Mouse (Mus musculus): ENCODE measurements around the gene Ap3b1. TPM values are rescaled to one million over a fixed set of nuclear protein-coding genes. Genes with fewer than 3 reads are reported as not detected.

The Ap3b1 gene
- polyA plus RNA-seq, 1 experiment from 2014 or later, result 35.1 TPM

DNA sequence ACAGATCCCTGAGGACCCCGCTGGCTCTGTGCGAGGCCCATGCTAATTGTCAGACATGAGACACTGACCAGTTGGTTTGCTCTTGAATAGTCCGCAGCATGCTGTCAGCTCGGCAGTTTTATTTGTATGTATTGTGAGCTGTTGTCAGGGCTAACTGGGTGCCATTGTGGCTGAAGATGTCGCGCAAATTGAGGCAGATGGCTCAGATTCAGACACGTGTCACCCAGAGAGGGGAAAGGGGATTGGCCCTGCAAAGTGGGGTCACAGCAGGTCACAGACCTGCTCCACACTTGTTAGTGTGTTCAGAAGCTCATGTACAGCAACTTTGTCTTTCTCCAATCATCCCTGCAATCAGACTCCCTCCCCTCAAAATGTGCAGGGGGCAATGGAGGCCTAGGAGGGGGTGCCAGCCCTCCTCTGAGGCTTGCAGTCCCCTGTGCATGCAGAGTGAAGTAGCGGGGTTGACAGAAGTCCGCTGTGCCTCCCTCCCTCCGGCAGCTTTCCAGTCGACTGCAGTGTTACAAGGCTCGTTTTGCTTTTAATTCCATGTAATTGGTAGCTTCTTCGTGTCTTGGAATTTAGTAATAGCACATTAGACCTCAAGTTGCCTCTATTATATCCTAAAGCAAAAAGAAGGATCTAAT lies 205.7 kb downstream of the Ap3b1 start:
- Histone ChIP-seq H3K9me3 (replicated peaks; ENCODE audit: control insufficient read depth, low read length) (no peaks in the 10 kb centered on the region), H3K27ac (ENCODE audit: low read depth, low read length) (no peak overlapping the region), H3K36me3 (ENCODE audit: control insufficient read depth, insufficient read depth, low read length) (no peaks in the 10 kb centered on the region), H3K4me1 (ENCODE audit: control insufficient read depth, insufficient read depth, low read length) (peaks cover 5% of the 10 kb centered on the region; the same call in 1 of the 2 replicates), H3K4me3 (ENCODE audit: low read depth, low read length) (no peak overlapping the region), H3K4me2 (no peak overlapping the region), H3K27me3 (ENCODE audit: control insufficient read depth, insufficient read depth, low read length) (no peaks in the 10 kb centered on the region), H3K9ac (ENCODE audit: low read depth, low read length) (no peak overlapping the region)
- no peak for ATAC-seq (replicated peaks; ENCODE audit: insufficient number of reproducible peaks, low FRiP score, low TSS enrichment)
- 66% methylated on average over 13 of the region's 13 CpGs for WGBS (ENCODE audit: insufficient replicate concordance)

DNA sequence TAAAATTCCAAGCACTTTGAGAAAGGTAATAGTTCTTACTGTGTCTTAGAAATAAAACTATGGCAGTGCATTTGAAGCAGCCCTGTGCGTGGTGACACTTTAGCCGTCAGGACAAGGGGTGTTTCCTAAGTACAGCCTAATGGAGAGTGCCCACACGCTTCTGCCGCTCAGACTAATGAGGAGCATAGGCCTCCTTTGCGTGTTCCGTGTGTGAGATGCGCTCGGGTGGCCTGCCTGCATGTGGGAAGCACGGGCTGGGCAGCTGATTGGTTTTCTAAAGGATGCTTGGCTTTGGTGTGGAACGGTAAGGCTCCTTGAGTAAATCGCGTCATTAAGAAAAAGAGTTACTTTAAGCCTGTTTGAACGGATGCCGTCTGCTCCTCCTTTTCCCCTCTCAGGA lies 206.4 kb downstream of the Ap3b1 start:
- H3K27ac ChIP-seq (ENCODE audit: low read depth, low read length), result no peak overlapping the region
- H3K27me3 ChIP-seq (ENCODE audit: control insufficient read depth, insufficient read depth, low read length), result no peaks in the 10 kb centered on the region
- H3K9me3 ChIP-seq (replicated peaks; ENCODE audit: control insufficient read depth, low read length), result no peaks in the 10 kb centered on the region
- ATAC-seq (replicated peaks; ENCODE audit: insufficient number of reproducible peaks, low FRiP score, low TSS enrichment), result no peak
- no peak overlapping the region for H3K4me2 ChIP-seq
- WGBS (ENCODE audit: insufficient replicate concordance), result 93% methylated on average over 14 of the region's 14 CpGs
- H3K4me1 ChIP-seq (ENCODE audit: control insufficient read depth, insufficient read depth, low read length), result peaks cover 5% of the 10 kb centered on the region; the same call in 1 of the 2 replicates
- no peak overlapping the region for H3K9ac ChIP-seq (ENCODE audit: low read depth, low read length)
- H3K36me3 ChIP-seq (ENCODE audit: control insufficient read depth, insufficient read depth, low read length), result no peaks in the 10 kb centered on the region
- H3K4me3 ChIP-seq (ENCODE audit: low read depth, low read length), result no peak overlapping the region

DNA sequence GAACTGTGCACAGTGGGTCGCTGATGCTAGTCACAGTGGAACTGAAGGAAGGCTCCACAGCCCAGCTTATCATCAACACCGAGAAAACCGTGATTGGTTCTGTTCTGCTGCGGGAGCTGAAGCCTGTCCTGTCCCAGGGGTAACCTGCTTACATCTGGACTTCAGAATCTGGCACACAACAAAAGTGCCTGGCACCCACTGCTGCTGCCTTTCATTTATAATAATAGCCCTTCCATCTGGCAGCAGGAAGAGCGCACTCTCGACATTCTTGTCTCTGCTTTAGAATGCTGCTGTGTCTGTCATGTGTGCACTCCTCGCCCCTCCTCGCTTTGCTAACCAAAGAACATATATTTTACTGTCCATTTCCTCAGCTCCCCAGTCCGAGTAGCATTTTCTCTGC lies 206.9 kb downstream of the Ap3b1 start:
- Histone ChIP-seq H3K4me2 (no peak overlapping the region), H3K4me1 (ENCODE audit: control insufficient read depth, insufficient read depth, low read length) (peaks cover 5% of the 10 kb centered on the region; the same call in 1 of the 2 replicates), H3K27ac (ENCODE audit: low read depth, low read length) (no peak overlapping the region)

DNA sequence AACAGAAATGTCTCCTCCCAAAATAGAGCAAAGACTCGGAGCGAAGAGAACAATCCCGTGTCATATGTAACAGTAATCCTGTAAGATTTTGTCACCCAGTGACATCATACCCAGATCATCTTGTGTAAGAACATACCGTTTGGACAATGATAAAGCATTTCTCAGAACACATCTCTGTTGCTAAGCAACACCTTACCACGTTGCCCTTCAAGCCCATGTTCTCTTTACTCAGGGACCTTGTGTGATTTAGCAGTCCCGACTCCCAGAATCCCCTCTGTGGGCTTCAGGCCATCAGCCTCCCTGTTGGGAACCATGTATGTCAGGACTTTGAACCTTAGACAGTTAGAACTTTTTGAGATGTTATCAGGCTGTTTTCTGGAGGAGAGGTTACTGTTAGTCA lies 209.0 kb downstream of the Ap3b1 start:
- WGBS (ENCODE audit: insufficient replicate concordance), result 77% methylated on average over 6 of the region's 6 CpGs
- no peak for ATAC-seq (replicated peaks; ENCODE audit: insufficient number of reproducible peaks, low FRiP score, low TSS enrichment)
- H3K4me1 ChIP-seq (ENCODE audit: control insufficient read depth, insufficient read depth, low read length), result peaks cover 3% of the 10 kb centered on the region; the same call in 1 of the 2 replicates
- H3K36me3 ChIP-seq (ENCODE audit: control insufficient read depth, insufficient read depth, low read length), result no peaks in the 10 kb centered on the region
- H3K9me3 ChIP-seq (replicated peaks; ENCODE audit: control insufficient read depth, low read length), result no peaks in the 10 kb centered on the region
- no peaks in the 10 kb centered on the region for H3K27me3 ChIP-seq (ENCODE audit: control insufficient read depth, insufficient read depth, low read length)
- H3K27ac ChIP-seq (ENCODE audit: low read depth, low read length), result no peak overlapping the region
- no peak overlapping the region for H3K9ac ChIP-seq (ENCODE audit: low read depth, low read length)
- H3K4me2 ChIP-seq, result no peak overlapping the region
- no peak overlapping the region for H3K4me3 ChIP-seq (ENCODE audit: low read depth, low read length)

More for the DNA sequence above, 206.9 kb downstream of the Ap3b1 start:
- no peak for ATAC-seq (replicated peaks; ENCODE audit: insufficient number of reproducible peaks, low FRiP score, low TSS enrichment)
- H3K9ac ChIP-seq (ENCODE audit: low read depth, low read length), result no peak overlapping the region
- WGBS (ENCODE audit: insufficient replicate concordance), result 77% methylated on average over 9 of the region's 9 CpGs
- no peak overlapping the region for H3K4me3 ChIP-seq (ENCODE audit: low read depth, low read length)
- no peaks in the 10 kb centered on the region for H3K36me3 ChIP-seq (ENCODE audit: control insufficient read depth, insufficient read depth, low read length)
- H3K9me3 ChIP-seq (replicated peaks; ENCODE audit: control insufficient read depth, low read length), result no peaks in the 10 kb centered on the region
- H3K27me3 ChIP-seq (ENCODE audit: control insufficient read depth, insufficient read depth, low read length), result no peaks in the 10 kb centered on the region

DNA sequence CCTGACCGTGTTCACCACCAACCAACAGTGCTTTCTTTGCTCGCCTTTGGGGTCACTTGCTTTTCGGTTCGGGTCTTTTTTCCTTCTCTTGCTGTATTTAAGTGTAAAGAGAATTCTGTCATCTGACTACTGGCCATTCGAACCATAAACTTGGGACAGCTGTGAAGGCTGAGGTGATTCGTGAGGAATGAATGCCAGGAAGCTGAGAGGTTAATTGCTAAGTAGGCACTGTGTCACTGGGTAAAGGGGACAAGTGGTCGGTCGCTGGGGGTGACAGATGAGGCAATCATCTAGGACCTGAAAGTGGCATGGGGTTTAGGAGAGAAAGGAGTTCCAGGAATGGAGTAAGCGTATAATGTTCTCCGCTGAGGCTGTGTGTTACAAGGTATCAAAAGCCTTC lies 212.2 kb downstream of the Ap3b1 start:
- H3K9me3 ChIP-seq (replicated peaks; ENCODE audit: control insufficient read depth, low read length), result no peaks in the 10 kb centered on the region
- H3K4me1 ChIP-seq (ENCODE audit: control insufficient read depth, insufficient read depth, low read length), result peaks cover 4% of the 10 kb centered on the region; the same call in 1 of the 2 replicates
- H3K4me2 ChIP-seq, result no peak overlapping the region
- peaks cover 9% of the 10 kb centered on the region for H3K27me3 ChIP-seq (ENCODE audit: control insufficient read depth, insufficient read depth, low read length)
- ATAC-seq (replicated peaks; ENCODE audit: insufficient number of reproducible peaks, low FRiP score, low TSS enrichment), result no peak
- H3K36me3 ChIP-seq (ENCODE audit: control insufficient read depth, insufficient read depth, low read length), result no peaks in the 10 kb centered on the region
- no peak overlapping the region for H3K27ac ChIP-seq (ENCODE audit: low read depth, low read length)
- 80% methylated on average over 10 of the region's 10 CpGs for WGBS (ENCODE audit: insufficient replicate concordance)
- no peak overlapping the region for H3K9ac ChIP-seq (ENCODE audit: low read depth, low read length)
- H3K4me3 ChIP-seq (ENCODE audit: low read depth, low read length), result no peak overlapping the region

DNA sequence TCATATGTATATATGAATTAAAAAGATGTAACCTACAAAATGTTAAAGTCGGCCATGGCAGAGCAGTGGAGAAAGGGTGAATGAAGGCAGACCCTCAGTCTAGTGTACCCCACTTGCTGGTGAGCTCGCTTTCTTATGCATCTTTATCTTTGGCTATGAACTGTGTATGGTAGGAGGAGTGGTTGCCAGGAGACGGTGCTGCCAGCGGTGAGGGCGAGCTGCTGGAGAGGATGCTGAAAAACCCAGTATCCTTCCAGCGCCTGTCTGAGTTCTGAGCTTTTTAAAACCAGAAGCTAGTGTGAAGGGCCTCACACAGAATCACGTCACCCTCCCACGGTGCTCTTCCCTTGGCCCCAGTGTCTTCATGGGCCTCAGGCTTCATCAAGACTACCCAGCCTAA lies 214.6 kb downstream of the Ap3b1 start:
- Histone ChIP-seq H3K27me3 (ENCODE audit: control insufficient read depth, insufficient read depth, low read length) (peaks cover 17% of the 10 kb centered on the region), H3K9me3 (replicated peaks; ENCODE audit: control insufficient read depth, low read length) (no peaks in the 10 kb centered on the region)
- ATAC-seq (replicated peaks; ENCODE audit: insufficient number of reproducible peaks, low FRiP score, low TSS enrichment), result no peak

DNA sequence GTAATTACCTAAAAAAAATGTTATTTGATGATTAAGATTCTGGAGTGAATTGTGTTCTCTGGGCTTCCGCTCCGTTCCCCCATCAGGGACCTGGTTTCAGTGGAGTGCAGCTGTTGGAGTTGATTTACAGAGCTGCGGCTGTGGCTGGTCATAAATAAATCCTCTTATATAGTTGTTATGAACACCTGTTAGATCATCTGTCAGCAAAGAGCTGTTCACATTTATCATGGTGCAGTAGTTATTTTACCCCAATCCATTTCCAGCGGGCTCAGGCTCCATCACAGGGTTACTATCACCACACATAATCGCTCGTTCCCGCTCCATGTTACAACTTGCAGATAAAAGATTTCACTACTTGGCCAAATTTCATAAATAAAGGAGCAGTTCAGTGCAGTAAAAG lies 215.1 kb downstream of the Ap3b1 start:
- Histone ChIP-seq H3K4me1 (ENCODE audit: control insufficient read depth, insufficient read depth, low read length) (peaks cover 6% of the 10 kb centered on the region; the same call in 1 of the 2 replicates), H3K9ac (ENCODE audit: low read depth, low read length) (no peak overlapping the region), H3K36me3 (ENCODE audit: control insufficient read depth, insufficient read depth, low read length) (no peaks in the 10 kb centered on the region), H3K27me3 (ENCODE audit: control insufficient read depth, insufficient read depth, low read length) (peaks cover 17% of the 10 kb centered on the region), H3K9me3 (replicated peaks; ENCODE audit: control insufficient read depth, low read length) (no peaks in the 10 kb centered on the region), H3K27ac (ENCODE audit: low read depth, low read length) (no peak overlapping the region), H3K4me2 (no peak overlapping the region), H3K4me3 (ENCODE audit: low read depth, low read length) (no peak overlapping the region)
- ATAC-seq (replicated peaks; ENCODE audit: insufficient number of reproducible peaks, low FRiP score, low TSS enrichment), result no peak
- WGBS (ENCODE audit: insufficient replicate concordance), result 90% methylated on average over 7 of the region's 7 CpGs

More for the DNA sequence above, 214.6 kb downstream of the Ap3b1 start:
- Histone ChIP-seq H3K4me2 (no peak overlapping the region), H3K27ac (ENCODE audit: low read depth, low read length) (no peak overlapping the region), H3K9ac (ENCODE audit: low read depth, low read length) (no peak overlapping the region), H3K36me3 (ENCODE audit: control insufficient read depth, insufficient read depth, low read length) (no peaks in the 10 kb centered on the region), H3K4me3 (ENCODE audit: low read depth, low read length) (no peak overlapping the region), H3K4me1 (ENCODE audit: control insufficient read depth, insufficient read depth, low read length) (peaks cover 6% of the 10 kb centered on the region; the same call in 1 of the 2 replicates)
- 81% methylated on average over 8 of the region's 8 CpGs for WGBS (ENCODE audit: insufficient replicate concordance)

DNA sequence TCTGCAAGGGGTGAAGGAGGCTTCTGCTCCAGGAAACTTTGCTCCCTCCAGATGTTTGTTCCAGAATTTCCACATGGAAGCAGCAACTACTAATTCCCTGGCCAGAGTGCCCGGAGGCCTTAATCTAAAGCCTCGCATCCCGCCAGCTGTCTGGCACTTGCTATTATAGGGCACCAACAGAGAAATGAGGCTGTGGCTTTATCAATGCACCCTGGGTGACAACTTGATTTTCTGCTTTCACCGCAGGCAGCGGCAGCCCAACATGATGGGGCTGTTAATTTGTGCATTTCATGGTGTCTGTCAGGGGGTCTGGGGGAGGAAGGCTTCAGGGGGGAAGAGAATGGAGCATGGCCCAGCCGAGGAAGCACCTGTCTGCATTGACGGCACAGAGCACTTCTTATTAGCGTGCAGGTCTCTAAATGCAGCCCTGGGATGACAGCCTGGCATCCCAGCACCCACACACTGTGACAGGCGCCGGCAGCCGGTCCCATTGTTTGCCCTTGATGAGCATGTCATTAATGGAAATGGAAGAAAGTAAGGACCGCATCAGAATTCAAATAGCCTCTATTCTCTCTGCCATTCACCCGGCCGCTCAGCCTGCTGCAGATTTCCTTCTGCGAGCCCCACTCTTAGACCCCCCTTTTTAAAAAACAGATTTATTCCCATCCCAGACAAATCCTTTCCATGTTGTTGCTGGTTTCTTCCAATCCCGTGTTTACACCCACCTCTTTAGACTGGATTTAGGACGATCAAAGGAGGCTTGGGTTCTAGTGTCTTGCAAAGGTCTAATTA lies 217.0 kb downstream of the Ap3b1 start:
- peaks cover 17% of the 10 kb centered on the region for H3K27me3 ChIP-seq (ENCODE audit: control insufficient read depth, insufficient read depth, low read length)
- H3K9me3 ChIP-seq (replicated peaks; ENCODE audit: control insufficient read depth, low read length), result no peaks in the 10 kb centered on the region
- no peak overlapping the region for H3K4me3 ChIP-seq (ENCODE audit: low read depth, low read length)
- WGBS (ENCODE audit: insufficient replicate concordance), result 24% methylated on average over 17 of the region's 17 CpGs
- H3K4me1 ChIP-seq (ENCODE audit: control insufficient read depth, insufficient read depth, low read length), result peaks cover 6% of the 10 kb centered on the region; the same call in 1 of the 2 replicates
- no peak overlapping the region for H3K9ac ChIP-seq (ENCODE audit: low read depth, low read length)
- H3K4me2 ChIP-seq, result no peak overlapping the region
- ATAC-seq (replicated peaks; ENCODE audit: insufficient number of reproducible peaks, low FRiP score, low TSS enrichment), result no peak
- no peaks in the 10 kb centered on the region for H3K36me3 ChIP-seq (ENCODE audit: control insufficient read depth, insufficient read depth, low read length)
- H3K27ac ChIP-seq (ENCODE audit: low read depth, low read length), result no peak overlapping the region

Measured in heart, embryonic 11.5 days (tissue).